ENCODE assay signal across 8 mouse cellular contexts in the genomic region with DNA sequence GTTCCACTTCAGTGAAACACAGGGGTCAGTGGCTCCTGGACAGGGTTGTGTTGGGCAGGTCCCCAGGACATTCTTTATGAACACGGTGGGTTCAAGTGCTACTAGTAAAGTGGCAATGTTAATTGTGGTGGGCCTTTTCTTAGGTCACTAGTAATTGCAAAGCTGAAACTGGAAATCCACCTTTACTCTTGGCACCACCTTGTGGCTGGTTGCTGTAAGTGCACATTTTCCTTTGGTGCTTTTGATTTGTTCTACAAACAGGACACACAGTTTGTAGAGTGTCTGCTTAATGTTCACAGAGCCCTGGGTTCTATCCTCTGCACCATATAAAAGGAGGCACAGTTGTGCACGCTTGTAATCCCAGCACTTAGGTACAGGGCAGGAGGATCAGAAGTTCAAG. TPM values are rescaled to one million over a fixed set of nuclear protein-coding genes. Genes with fewer than 3 reads are reported as not detected.
A peak's percentile ranks its signal among the peaks of the same experiment; 100 is the strongest.
DNase-seq lines count a peak whose midpoint lies in the region; ATAC-seq and TF ChIP-seq lines count a peak whose summit lies in the region.
"Not testable (repeated sequence)": the region's sequence is repeated elsewhere in the genome, so short reads cannot be mapped to it uniquely, and the experiment has no call there.

No protein-coding gene starts in this region.

- H3K4me2 ChIP-seq in lung, embryonic 14.5 days, result not testable (repeated sequence)

- not testable (repeated sequence) for H3K27ac ChIP-seq in MEL (ENCODE audit: control insufficient read depth, low read depth, low read length); lung, embryonic 14.5 days (ENCODE audit: low read depth)

- H3K9me3 ChIP-seq in MEL (replicated peaks; ENCODE audit: insufficient read depth, low read length); lung, embryonic 14.5 days (ENCODE audit: low read depth, low read length): not testable (repeated sequence)

- not testable (repeated sequence) for H3K4me3 ChIP-seq in MEL (ENCODE audit: control insufficient read depth in 1 of 2, insufficient read depth in 1 of 2, low read depth in 2 of 2, low read length in 2 of 2); lung, embryonic 14.5 days (ENCODE audit: low read depth, low read length)

- H3K79me2 ChIP-seq in MEL (ENCODE audit: control insufficient read depth, insufficient read depth, low read length, poor library complexity), result not testable (repeated sequence)

- H3K4me1 ChIP-seq in MEL (ENCODE audit: control insufficient read depth in 1 of 2, insufficient read depth in 2 of 2, low read length in 2 of 2), result peaks cover 0 to 12% of the 10 kb centered on the region in 2 experiments; a peak in 2 of 4 replicates
- H3K4me1 ChIP-seq in lung, embryonic 14.5 days (ENCODE audit: insufficient read depth), result not testable (repeated sequence)

- peak; percentile 82 for DNase-seq in MEL (ENCODE audit: low read depth, low spot score)
- DNase-seq in cerebellum, adult 11-12 months, result peak; percentile 70
- DNase-seq in forelimb bud, embryonic 11.5 days (ENCODE audit: low read depth, low spot score), result peak; percentile 69
- DNase-seq in layer of hippocampus, adult 9-11 months, result peak; percentile 77
- DNase-seq in lung, embryonic 14.5 days, result peak; percentile 76
- peak; percentile 79 for DNase-seq in ovary, postnatal 36 days (ENCODE audit: low spot score)
- DNase-seq in thymus, postnatal 14 days, result peak; percentile 94

- H3K27me3 ChIP-seq in MEL (ENCODE audit: control insufficient read depth in 1 of 2, insufficient read depth in 2 of 2, low read length in 2 of 2); lung, embryonic 14.5 days (ENCODE audit: insufficient read depth, low read length): not testable (repeated sequence)

- not testable (repeated sequence) for TF ChIP-seq EP300 in MEL (IDR thresholded peaks at IDR 0.05; ENCODE audit: low read depth in 1 of 2, low read length in 2 of 2)

- TF ChIP-seq POLR2A in MEL (IDR thresholded peaks at IDR 0.05; ENCODE audit: control insufficient read depth in 1 of 2, insufficient read depth in 1 of 2, low read depth in 1 of 2, low read length in 2 of 2, poor library complexity in 1 of 2), result not testable (repeated sequence)

- TF ChIP-seq CTCF in MEL (IDR thresholded peaks at IDR 0.05 in 2 of 3, conservative IDR thresholded peaks at IDR 0.05 in 1 of 3; ENCODE audit: control insufficient read depth in 1 of 3, insufficient read depth in 1 of 3, low read depth in 2 of 3, low read length in 3 of 3, poor library complexity in 1 of 3, severe bottlenecking in 1 of 3), result peak; percentile 51 to 75 (median 60)
- TF ChIP-seq CTCF in lung, embryonic 14.5 days (IDR thresholded peaks at IDR 0.05; ENCODE audit: low read depth), result peak; percentile 85

- 6% methylated on average over 2 of the region's 2 CpGs for WGBS in lung, embryonic 14.5 days

- ATAC-seq in hematopoietic stem cell, adult 5-6 weeks (replicated peaks in 1 of 2; ENCODE audit: insufficient read depth in 1 of 2, low FRiP score in 2 of 2, low TSS enrichment in 1 of 2, low read depth in 1 of 2, poor library complexity in 2 of 2, severe bottlenecking in 2 of 2), result peak; percentile 51 to 74; a peak in 3 of 4 replicates
- not testable (repeated sequence) for ATAC-seq in lung, embryonic 14.5 days (ENCODE audit: insufficient read depth)

- TF ChIP-seq RAD21 in MEL (IDR thresholded peaks at IDR 0.05; ENCODE audit: low read depth, low read length), result peak; percentile 61

- H3K9ac ChIP-seq in MEL (ENCODE audit: control insufficient read depth, low read depth, low read length, poor library complexity, severe bottlenecking); lung, embryonic 14.5 days: not testable (repeated sequence)

- not testable (repeated sequence) for H3K36me3 ChIP-seq in MEL (ENCODE audit: control insufficient read depth in 1 of 2, insufficient read depth in 2 of 2, low read length in 2 of 2); lung, embryonic 14.5 days (ENCODE audit: insufficient read depth)

TF ChIP-seq in MEL, 35 proteins besides CTCF, POLR2A, EP300 and RAD21:
- peak; percentile 63 for TF ChIP-seq ZC3H11A (IDR thresholded peaks at IDR 0.05; ENCODE audit: low read depth, low read length)
- peak; percentile 68 for TF ChIP-seq SMC3 (IDR thresholded peaks at IDR 0.05; ENCODE audit: low read depth, low read length)

RNA-seq across cellular contexts. Expression of a gene that starts 32.7 kb away (rescaled TPM):
- total RNA-seq in MEL (2012; rRNA removed), result not detected in 2 replicates
- polyA plus RNA-seq in MEL (2012; ENCODE audit: insufficient read depth in 1 of 2, insufficient read length in 2 of 2, low read depth in 1 of 2, low replicate concordance in 2 of 2, missing spikeins in 1 of 2), result not detected
- 0.81 and 0.89 TPM in 2 replicates for total RNA-seq in hematopoietic stem cell, adult 5-6 weeks (2017)
- 0.13 and 0.26 TPM in 2 replicates for polyA plus RNA-seq in lung, embryonic 14.5 days (2014; fragmentation: Nextera tagmentation; extraction: Ambion mirVana)

RNA-seq across cellular contexts. Expression of a gene that starts 35.9 kb away (rescaled TPM):
- 108 and 122 TPM in 2 replicates for total RNA-seq in MEL (2012; rRNA removed)
- 100 to 1,000 TPM in 1 of 2 experiments, not detected in 1; 148 TPM for polyA plus RNA-seq in MEL (2012; ENCODE audit: insufficient read depth in 1 of 2, insufficient read length in 2 of 2, low read depth in 1 of 2, low replicate concordance in 2 of 2, missing spikeins in 1 of 2)
- total RNA-seq in hematopoietic stem cell, adult 5-6 weeks (2017), result 104 and 120 TPM in 2 replicates
- 317 and 324 TPM in 2 replicates for polyA plus RNA-seq in lung, embryonic 14.5 days (2014; fragmentation: Nextera tagmentation; extraction: Ambion mirVana)
